Mouse (Mus musculus): ENCODE data around the gene Rai14. TPM values are rescaled to one million over a fixed set of nuclear protein-coding genes. Genes with fewer than 3 reads are reported as not detected.

The Rai14 gene
- 48.0 and 75.0 TPM in 2 replicates for polyA plus RNA-seq (2014; fragmentation: Nextera tagmentation; extraction: Ambion mirVana)

DNA sequence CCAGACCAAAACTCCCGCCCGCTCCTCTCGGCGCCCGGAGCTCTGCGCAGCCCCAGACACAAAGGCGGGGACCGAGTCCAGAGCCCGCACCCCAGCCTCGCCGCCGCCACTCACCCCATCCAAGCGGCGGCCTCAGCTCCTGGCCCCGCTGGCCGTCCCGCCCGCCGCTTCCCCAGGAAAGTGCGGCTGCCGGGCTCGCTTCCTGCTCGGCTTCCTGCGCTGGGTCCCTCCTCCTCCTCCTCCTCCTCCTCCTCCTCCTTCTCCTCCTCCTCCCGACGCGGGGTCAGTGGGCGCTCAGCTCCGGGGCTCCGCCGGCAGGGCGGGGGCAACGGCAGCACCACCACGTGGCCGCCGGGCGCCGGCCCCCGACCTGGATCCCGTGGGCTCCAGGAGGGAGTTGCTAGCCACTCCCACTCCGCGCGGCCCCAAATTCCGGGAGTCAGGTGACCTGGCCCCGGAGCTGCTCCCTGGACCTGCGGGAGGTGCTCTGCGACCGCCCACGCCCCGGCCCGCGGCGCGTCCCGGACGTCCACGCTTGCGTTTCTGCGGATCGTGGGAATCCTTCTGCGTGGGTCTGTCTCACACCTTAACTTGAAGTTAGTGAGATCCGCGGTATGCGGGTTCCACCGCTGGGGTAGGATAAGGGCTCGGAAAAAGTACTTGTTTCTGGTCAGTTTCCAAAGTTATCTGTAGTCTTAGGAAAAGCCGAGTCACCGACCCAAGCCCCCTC, at the start of gene Rai14:
Gene Rai14, minus strand, starts transcription at position 216 of the 730 bp plus-strand sequence.
- Histone ChIP-seq H3K27me3 (ENCODE audit: control insufficient read depth, insufficient read depth, low read length) (no peaks in the 10 kb centered on the region), H3K9me3 (ENCODE audit: control insufficient read depth, low read length) (no peaks in the 10 kb centered on the region), H3K27ac (ENCODE audit: low read depth, low read length) (peak within 1 kb of the TSS; percentile 95), H3K4me2 (replicated peaks; ENCODE audit: low read depth, low read length) (peak within 1 kb of the TSS; percentile 81), H3K4me1 (ENCODE audit: control insufficient read depth, insufficient read depth, low read length) (peaks cover 6% of the 10 kb centered on the region; the same call in 1 of the 2 replicates), H3K36me3 (ENCODE audit: control insufficient read depth, insufficient read depth, low read length) (no peaks in the 10 kb centered on the region), H3K4me3 (ENCODE audit: low read length) (peak within 1 kb of the TSS; percentile 64), H3K9ac (ENCODE audit: low read depth, low read length) (peak within 1 kb of the TSS; percentile 74)
- WGBS: under 1% methylated on average over 56 of the region's 68 CpGs
- ATAC-seq (ENCODE audit: low FRiP score, low TSS enrichment): peak; percentile 84

DNA sequence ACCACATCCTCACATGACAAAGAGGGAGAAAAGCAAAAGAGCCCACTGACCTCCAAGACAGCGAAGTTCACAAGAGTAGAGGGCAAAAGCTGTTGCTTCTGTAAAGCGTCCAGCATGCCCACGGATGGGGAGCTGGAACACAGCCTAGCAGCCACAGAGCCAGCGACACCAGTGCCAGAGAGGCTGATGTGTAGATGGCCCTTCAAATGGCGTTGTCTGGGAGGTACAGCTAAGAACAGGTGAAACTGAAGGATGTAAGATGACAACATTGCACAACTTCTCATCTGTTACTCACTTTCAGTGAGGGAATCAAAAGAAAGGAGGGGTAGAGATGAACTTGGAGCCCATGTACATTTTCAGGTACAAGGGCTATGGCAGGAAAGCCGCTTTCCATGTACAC, 47.0 kb upstream of the Rai14 start:
- Histone ChIP-seq H3K36me3 (ENCODE audit: control insufficient read depth, insufficient read depth, low read length) (no peaks in the 10 kb centered on the region), H3K4me2 (replicated peaks; ENCODE audit: low read depth, low read length) (no peak overlapping the region), H3K4me3 (ENCODE audit: low read length) (no peak overlapping the region), H3K27me3 (ENCODE audit: control insufficient read depth, insufficient read depth, low read length) (no peaks in the 10 kb centered on the region), H3K9ac (ENCODE audit: low read depth, low read length) (no peak overlapping the region), H3K27ac (ENCODE audit: low read depth, low read length) (no peak overlapping the region), H3K9me3 (ENCODE audit: control insufficient read depth, low read length) (no peaks in the 10 kb centered on the region), H3K4me1 (ENCODE audit: control insufficient read depth, insufficient read depth, low read length) (no peaks in the 10 kb centered on the region)
- no peak for ATAC-seq (ENCODE audit: low FRiP score, low TSS enrichment)
- 88% methylated on average over 6 of the region's 6 CpGs for WGBS

DNA sequence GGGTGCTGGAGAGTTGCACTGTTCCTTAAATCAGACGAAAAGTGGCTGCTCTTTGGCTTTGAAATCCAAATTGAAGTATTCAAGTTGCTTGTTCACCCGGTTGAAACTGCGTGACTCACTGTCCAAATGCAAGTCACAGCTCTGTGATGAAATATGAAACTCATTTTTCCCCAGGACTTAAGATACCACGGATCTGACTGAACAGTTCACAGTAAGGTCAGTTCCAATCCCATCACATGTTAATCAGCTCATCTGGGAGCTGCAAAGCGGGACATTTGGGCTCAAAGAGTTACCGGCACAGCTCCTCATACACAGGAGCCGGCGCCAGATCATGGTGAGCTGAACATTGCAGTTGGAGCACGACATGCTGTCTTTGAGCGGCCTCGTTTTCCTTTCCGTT, 45.6 kb upstream of the Rai14 start:
- Histone ChIP-seq H3K27ac (ENCODE audit: low read depth, low read length) (no peak overlapping the region), H3K9me3 (ENCODE audit: control insufficient read depth, low read length) (no peaks in the 10 kb centered on the region)

DNA sequence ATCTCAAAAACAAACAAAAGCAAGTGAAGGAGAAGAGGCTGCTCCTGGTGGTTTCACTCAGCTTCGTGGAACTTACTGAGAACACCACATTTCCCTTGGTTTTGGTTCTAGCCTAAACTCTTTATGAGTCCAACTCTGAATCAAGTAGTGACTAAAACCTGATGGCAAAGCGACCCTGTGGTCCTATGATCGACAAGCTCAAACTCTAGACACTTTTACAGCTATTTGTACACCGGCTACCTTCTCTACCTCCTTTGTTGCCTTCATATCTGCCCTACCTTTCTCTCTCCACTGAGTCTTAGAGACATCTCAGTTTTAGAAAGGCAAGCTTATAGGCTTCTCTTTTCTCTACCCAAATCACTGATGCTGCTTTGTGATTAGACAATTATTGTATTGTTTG, 45.0 kb upstream of the Rai14 start:
- Histone ChIP-seq H3K27ac (ENCODE audit: low read depth, low read length) (no peak overlapping the region), H3K4me2 (replicated peaks; ENCODE audit: low read depth, low read length) (no peak overlapping the region), H3K36me3 (ENCODE audit: control insufficient read depth, insufficient read depth, low read length) (no peaks in the 10 kb centered on the region), H3K4me3 (ENCODE audit: low read length) (no peak overlapping the region), H3K9ac (ENCODE audit: low read depth, low read length) (no peak overlapping the region), H3K4me1 (ENCODE audit: control insufficient read depth, insufficient read depth, low read length) (no peaks in the 10 kb centered on the region), H3K9me3 (ENCODE audit: control insufficient read depth, low read length) (no peaks in the 10 kb centered on the region), H3K27me3 (ENCODE audit: control insufficient read depth, insufficient read depth, low read length) (no peaks in the 10 kb centered on the region)
- WGBS: 89% methylated on average over 4 of the region's 4 CpGs
- ATAC-seq (ENCODE audit: low FRiP score, low TSS enrichment): no peak

More for the DNA sequence above, 45.6 kb upstream of the Rai14 start:
- Histone ChIP-seq H3K4me3 (ENCODE audit: low read length) (no peak overlapping the region), H3K4me1 (ENCODE audit: control insufficient read depth, insufficient read depth, low read length) (no peaks in the 10 kb centered on the region), H3K9ac (ENCODE audit: low read depth, low read length) (no peak overlapping the region), H3K36me3 (ENCODE audit: control insufficient read depth, insufficient read depth, low read length) (no peaks in the 10 kb centered on the region), H3K27me3 (ENCODE audit: control insufficient read depth, insufficient read depth, low read length) (no peaks in the 10 kb centered on the region), H3K4me2 (replicated peaks; ENCODE audit: low read depth, low read length) (no peak overlapping the region)
- no peak for ATAC-seq (ENCODE audit: low FRiP score, low TSS enrichment)
- WGBS: 81% methylated on average over 12 of the region's 12 CpGs

DNA sequence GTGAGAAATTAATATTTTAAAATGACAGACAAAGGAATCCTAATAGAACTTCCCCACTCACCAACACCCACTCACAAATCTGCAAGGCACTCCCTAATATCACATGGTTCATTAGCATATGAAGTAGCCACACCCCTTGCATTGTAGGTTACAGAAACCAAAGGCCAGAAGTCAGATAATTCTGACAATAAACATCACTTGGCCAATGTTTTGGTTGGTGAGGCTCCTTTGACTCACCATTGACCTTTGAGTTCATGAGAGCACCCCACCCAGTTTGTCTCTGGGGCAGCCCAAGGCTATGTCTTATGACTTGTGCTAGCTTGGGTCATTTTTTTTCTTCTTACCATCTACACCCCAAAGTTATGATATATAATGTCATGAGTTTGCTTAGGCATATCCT, 44.4 kb upstream of the Rai14 start:
- no peak overlapping the region for H3K4me2 ChIP-seq (replicated peaks; ENCODE audit: low read depth, low read length)
- no peaks in the 10 kb centered on the region for H3K9me3 ChIP-seq (ENCODE audit: control insufficient read depth, low read length)
- no peak overlapping the region for H3K4me3 ChIP-seq (ENCODE audit: low read length)
- no peak overlapping the region for H3K27ac ChIP-seq (ENCODE audit: low read depth, low read length)
- no peak overlapping the region for H3K9ac ChIP-seq (ENCODE audit: low read depth, low read length)
- no peak for ATAC-seq (ENCODE audit: low FRiP score, low TSS enrichment)
- no peaks in the 10 kb centered on the region for H3K4me1 ChIP-seq (ENCODE audit: control insufficient read depth, insufficient read depth, low read length)
- H3K36me3 ChIP-seq (ENCODE audit: control insufficient read depth, insufficient read depth, low read length): no peaks in the 10 kb centered on the region
- no peaks in the 10 kb centered on the region for H3K27me3 ChIP-seq (ENCODE audit: control insufficient read depth, insufficient read depth, low read length)

DNA sequence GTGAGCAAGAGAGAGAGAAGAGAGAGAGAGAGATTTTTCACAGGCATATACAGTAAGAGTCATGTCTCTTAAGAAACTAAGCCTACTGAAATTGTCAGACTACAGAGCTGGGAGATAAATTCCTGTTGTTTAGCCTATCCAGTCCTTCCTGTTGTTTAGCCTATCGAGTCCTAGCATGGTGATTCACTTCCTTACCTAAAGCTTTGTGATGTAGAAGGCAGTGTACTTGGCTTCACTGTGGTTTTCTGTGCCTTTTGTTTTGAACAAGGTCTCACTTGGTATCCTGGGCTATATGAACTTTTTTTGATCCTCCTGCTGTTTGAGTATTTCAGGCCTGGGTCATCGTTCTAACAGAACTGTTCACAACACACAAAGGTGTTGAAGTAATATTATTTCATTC, 36.7 kb upstream of the Rai14 start:
- no peaks in the 10 kb centered on the region for H3K27me3 ChIP-seq (ENCODE audit: control insufficient read depth, insufficient read depth, low read length)
- no peak overlapping the region for H3K4me3 ChIP-seq (ENCODE audit: low read length)
- no peaks in the 10 kb centered on the region for H3K9me3 ChIP-seq (ENCODE audit: control insufficient read depth, low read length)
- H3K4me2 ChIP-seq (replicated peaks; ENCODE audit: low read depth, low read length): no peak overlapping the region
- WGBS: 81% methylated on average over 2 of the region's 2 CpGs
- no peaks in the 10 kb centered on the region for H3K4me1 ChIP-seq (ENCODE audit: control insufficient read depth, insufficient read depth, low read length)
- no peak overlapping the region for H3K27ac ChIP-seq (ENCODE audit: low read depth, low read length)
- no peak for ATAC-seq (ENCODE audit: low FRiP score, low TSS enrichment)
- H3K9ac ChIP-seq (ENCODE audit: low read depth, low read length): no peak overlapping the region
- no peaks in the 10 kb centered on the region for H3K36me3 ChIP-seq (ENCODE audit: control insufficient read depth, insufficient read depth, low read length)

DNA sequence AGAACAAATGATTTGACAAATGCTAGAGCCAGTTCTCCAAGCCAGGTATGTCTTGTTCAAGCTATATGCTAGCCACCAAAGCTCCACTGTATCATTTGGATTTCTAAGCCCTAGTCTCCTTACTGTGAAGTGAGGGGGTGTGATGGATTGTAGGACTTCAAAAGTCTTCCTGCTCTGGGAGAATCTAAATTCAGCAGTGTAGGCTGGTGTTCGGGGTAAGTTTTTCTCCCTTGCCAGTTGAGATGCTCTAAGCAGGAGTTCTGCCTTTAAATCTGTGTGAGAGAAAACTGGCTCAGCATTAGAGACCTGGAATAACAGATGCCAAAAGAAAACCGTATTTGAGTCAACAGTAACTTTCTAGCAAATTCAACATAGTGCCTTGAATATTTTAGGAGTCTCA, 35.9 kb upstream of the Rai14 start:
- H3K27ac ChIP-seq (ENCODE audit: low read depth, low read length): no peak overlapping the region
- H3K4me3 ChIP-seq (ENCODE audit: low read length): no peak overlapping the region
- no peak overlapping the region for H3K4me2 ChIP-seq (replicated peaks; ENCODE audit: low read depth, low read length)
- no peaks in the 10 kb centered on the region for H3K27me3 ChIP-seq (ENCODE audit: control insufficient read depth, insufficient read depth, low read length)
- H3K9me3 ChIP-seq (ENCODE audit: control insufficient read depth, low read length): no peaks in the 10 kb centered on the region
- H3K36me3 ChIP-seq (ENCODE audit: control insufficient read depth, insufficient read depth, low read length): no peaks in the 10 kb centered on the region
- no peak for ATAC-seq (ENCODE audit: low FRiP score, low TSS enrichment)
- H3K9ac ChIP-seq (ENCODE audit: low read depth, low read length): no peak overlapping the region
- 82% methylated on average over 2 of the region's 2 CpGs for WGBS
- H3K4me1 ChIP-seq (ENCODE audit: control insufficient read depth, insufficient read depth, low read length): no peaks in the 10 kb centered on the region

DNA sequence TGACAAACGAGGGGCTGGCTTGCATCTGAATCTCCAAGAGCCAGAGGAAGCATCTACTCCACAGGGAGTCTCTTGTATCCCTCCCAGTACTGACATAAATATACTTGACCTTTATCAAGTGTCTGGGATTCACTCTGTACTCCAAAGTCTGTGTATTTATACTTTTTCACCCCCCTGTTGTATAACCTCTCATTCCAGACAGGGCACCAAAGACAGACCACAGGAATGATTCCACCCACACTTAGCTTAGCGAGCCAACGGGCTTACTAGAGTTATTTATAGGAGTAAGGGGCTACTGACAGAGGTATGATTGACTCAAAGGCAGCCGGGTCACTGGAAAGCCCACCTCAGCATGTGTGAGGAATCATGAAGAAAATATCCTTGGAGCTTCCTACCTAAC, 35.3 kb upstream of the Rai14 start:
- ATAC-seq (ENCODE audit: low FRiP score, low TSS enrichment): no peak
- no peak overlapping the region for H3K4me3 ChIP-seq (ENCODE audit: low read length)
- no peak overlapping the region for H3K27ac ChIP-seq (ENCODE audit: low read depth, low read length)
- H3K36me3 ChIP-seq (ENCODE audit: control insufficient read depth, insufficient read depth, low read length): no peaks in the 10 kb centered on the region
- 51% methylated on average over 4 of the region's 4 CpGs for WGBS
- no peaks in the 10 kb centered on the region for H3K27me3 ChIP-seq (ENCODE audit: control insufficient read depth, insufficient read depth, low read length)
- no peak overlapping the region for H3K4me2 ChIP-seq (replicated peaks; ENCODE audit: low read depth, low read length)
- H3K4me1 ChIP-seq (ENCODE audit: control insufficient read depth, insufficient read depth, low read length): no peaks in the 10 kb centered on the region
- no peak overlapping the region for H3K9ac ChIP-seq (ENCODE audit: low read depth, low read length)
- no peaks in the 10 kb centered on the region for H3K9me3 ChIP-seq (ENCODE audit: control insufficient read depth, low read length)

DNA sequence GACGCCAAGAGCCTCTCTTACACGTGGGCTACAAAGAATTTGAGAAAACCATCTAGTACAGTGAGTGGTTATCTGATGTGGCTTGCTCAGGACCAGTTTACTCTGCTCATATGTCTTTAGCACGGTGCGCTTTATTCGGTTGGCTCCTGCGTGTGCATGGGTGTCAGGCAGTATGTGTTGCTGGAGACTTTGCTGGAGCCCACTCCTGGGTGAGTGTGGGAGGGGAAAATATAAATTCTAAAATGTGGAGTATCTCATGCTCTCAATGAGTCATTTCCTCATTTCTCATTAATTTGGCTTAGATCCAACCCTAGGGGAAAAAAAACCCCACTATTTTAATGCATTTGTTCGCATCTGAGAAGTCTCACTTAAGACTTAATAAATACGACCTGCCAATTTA, 33.2 kb upstream of the Rai14 start:
- Histone ChIP-seq H3K4me2 (replicated peaks; ENCODE audit: low read depth, low read length) (no peak overlapping the region), H3K4me1 (ENCODE audit: control insufficient read depth, insufficient read depth, low read length) (no peaks in the 10 kb centered on the region), H3K9ac (ENCODE audit: low read depth, low read length) (no peak overlapping the region), H3K27me3 (ENCODE audit: control insufficient read depth, insufficient read depth, low read length) (no peaks in the 10 kb centered on the region), H3K4me3 (ENCODE audit: low read length) (no peak overlapping the region), H3K36me3 (ENCODE audit: control insufficient read depth, insufficient read depth, low read length) (no peaks in the 10 kb centered on the region), H3K9me3 (ENCODE audit: control insufficient read depth, low read length) (no peaks in the 10 kb centered on the region), H3K27ac (ENCODE audit: low read depth, low read length) (no peak overlapping the region)
- no peak for ATAC-seq (ENCODE audit: low FRiP score, low TSS enrichment)
- 59% methylated on average over 8 of the region's 8 CpGs for WGBS
